Mouse (Mus musculus) ovary, adult 18-20 months (tissue): ENCODE results near the gene Gpr19.

Source experiments
- DNase-seq: peaks from one replicate; pipeline ENCODE4 v3.0.0; 2022; ENCODE audit warnings: low spot score, mixed read lengths

Gpr19 gene

DNA sequence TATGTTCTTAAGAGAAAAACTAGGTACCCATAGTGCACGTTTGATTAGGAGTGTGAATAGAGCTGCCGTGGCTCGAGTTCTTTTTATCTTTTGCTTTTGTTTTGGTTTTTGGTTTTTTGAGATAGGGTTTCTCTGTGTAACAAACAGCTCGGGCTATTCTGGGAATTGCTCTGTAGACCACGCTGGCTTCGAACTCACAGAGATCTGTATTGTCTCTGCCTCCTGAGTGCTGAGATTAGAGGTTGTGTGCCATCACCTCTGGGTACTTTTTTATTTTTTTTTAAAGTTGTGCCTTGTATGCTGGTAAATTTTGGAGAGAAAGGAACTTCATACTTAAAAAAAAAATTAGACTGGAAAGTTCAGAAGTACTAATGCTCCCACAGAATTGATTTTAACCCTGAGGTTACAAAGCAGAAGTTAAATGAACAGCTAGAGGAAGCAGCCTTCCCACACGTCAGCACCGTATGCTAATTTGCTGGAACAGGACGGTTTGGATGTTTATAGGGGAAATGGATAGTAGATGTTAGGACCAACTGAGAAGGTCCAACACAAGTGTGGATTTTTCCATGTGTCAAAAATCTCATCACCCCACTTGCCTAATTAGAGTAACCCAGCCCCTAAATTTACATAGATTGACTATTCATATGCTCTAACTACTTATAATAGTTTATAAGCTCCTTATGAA is 24.3 kb upstream of the Gpr19 start:
- DNase-seq = no peak

DNA sequence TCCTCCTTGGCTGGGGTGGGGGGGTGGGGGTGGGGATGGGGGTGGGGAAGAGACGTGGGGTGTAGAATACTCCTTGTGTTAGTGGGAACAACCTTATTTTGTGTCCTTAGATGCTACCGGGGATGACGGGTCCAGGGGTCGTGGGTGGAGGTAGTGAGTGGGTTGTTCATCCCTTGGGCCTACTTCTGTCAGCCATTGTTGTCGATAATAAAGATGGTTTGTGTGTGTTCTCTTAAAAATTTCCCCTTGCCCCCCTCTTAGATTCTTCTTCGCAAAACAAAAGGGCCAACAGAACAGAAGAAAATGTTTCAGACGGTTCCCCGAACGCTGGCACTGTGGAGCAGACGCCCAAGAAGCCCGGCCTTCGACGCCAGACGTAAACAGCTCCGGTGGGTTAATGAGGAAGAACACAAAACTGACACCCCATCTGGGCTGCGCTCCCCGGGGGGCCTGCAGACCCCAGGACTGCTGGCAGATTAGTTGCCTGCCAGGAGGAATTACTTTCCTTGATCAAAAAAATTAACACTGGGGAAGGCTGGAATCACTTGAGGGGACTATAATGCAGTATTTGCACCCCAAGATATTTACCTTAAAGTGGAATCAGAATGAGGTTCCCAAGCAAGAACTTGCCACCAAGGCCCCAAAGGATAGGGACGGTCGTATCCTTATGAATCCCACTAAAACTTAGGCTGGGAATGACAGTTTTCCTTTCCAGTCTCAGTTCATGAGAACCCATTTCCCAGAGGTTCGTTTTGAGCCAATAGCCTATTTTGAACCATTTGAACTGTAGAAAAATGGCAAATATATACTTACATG is 23.5 kb upstream of the Gpr19 start:
- DNase-seq = no peak

DNA sequence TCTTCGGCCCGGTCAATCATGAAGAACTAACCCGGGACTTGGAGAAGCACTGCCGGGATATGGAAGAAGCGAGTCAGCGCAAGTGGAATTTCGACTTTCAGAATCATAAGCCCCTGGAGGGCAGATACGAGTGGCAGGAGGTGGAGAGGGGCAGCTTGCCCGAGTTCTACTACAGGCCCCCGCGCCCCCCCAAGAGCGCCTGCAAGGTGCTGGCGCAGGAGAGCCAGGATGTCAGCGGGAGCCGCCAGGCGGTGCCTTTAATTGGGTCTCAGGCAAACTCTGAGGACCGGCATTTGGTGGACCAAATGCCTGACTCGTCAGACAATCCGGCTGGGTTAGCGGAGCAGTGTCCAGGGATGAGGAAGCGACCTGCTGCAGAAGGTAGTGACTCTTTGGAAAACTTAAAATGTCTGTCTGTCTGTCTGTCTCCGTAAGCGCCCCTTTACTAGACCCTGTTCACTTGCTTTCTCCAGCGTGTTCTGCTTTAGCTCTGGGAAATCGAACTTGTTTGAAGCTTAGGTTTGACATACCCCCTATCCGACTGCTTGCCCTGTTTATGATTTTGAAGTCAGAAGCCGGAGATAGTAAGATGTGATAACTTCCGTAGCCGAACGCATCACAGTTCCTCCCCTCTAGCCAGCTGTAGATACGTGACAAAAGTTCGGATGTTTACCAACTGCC is 22.8 kb upstream of the Gpr19 start:
- no peak for DNase-seq

DNA sequence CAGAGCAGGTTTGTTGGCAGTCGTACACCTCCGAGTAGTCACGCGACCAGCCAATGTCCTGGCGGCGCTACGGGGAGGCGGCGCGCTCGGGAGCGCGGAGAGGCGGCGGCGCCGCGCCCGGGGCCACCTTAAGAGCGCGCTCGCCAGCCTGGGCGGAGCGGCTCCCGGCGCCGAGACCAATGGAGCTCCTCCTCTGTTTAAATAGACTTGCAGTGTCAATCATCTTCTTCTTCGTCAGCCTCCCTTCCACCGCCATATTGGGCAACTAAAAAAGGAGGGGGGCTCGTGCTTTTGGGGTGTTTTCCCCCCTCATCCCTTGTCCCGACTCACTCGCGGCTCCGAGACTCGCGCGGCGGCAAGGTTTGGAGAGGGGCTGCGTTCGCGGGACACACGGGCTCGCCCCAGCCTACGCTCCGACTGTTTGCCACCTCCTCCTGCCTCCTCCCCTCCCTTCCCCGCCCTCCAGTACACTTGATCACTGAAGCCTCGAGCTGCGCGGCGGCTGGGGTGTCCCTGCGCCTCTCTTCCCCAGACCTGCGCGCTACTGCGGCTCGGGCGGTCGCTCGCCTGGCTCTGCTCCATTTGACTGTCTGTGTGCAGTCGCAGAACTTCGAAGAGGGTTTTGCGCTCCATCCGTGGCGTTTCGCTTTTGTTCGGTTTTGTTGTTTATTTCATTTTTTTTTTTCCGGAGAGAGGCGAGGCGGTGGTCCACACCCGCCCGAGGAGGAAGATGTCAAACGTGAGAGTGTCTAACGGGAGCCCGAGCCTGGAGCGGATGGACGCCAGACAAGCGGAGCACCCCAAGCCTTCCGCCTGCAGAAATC is 22.0 kb upstream of the Gpr19 start, which contains the start of gene Cdkn1b:
TSS of gene Cdkn1b (plus strand) at position 212 of the 824 bp plus-strand sequence.
- peak; percentile 89 for DNase-seq

DNA sequence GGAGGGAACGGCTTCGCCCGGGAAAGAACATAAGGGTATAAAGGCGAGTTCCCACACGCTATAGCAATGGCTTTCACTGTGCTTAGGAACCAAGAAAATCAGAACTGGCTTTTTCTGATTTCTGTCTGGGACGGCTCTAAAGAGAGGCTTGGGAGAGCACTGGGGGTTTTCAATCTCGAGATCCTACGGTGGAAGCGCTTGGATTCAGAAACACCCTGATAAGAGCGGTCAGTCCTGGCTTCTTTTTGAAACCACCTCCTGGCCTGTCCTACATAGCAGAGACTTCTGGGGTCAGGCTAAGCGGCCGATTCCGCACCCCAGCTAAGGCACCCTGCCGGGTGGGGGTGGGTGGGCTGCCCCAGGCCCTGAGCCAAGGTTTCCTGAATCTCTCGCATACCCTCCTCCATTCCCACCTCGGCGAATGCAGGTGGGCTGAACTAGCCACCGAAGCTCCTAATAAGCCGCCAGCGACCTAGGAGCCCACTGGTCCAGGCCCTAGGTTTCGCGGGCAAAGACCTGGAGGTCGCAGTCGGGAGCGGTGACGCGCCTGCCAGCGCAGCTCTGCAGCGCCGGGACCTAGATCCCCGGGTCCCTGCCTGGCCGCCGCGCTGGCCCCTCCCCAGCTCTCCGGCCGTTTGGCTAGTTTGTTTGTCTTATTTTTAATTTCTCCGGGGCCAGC is 21.3 kb upstream of the Gpr19 start:
- DNase-seq = no peak

DNA sequence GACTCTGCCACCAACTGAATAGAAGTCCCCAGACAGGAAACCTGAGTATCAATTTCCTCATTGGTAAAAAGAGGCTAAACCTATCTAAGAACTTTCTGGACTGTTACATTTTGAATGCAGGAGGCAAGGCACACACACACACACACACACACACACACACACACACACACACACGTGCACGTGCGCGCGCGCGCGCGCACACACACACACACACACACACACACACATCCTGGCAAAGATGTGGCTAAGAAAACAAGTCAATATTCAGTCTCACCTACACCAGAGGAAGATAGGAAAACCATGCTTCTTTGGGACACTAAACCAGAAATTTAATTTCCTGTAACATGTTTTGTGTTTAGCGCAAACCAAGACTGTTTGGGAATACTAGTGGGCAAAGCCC is 20.4 kb upstream of the Gpr19 start:
- no peak for DNase-seq

DNA sequence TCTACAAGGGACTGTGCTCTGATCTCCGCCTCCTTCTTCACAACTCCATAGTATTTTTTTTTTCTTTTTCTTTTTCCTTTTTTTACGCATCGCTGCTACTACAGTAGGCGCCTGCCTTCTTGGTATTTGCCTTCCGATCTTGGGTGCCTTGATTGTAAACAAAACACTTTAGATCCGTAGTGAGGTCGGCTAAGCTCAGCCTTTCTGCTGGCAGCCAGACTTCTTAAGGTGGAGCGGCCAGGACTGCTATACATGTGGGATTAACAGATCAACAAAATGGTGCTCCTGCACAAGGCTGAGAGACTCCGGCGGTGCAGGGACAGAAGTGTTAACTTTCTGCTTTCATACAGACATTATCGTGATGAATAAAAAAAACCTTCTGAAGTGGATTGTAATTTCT is 18.7 kb upstream of the Gpr19 start:
- peak; percentile 57 for DNase-seq

DNA sequence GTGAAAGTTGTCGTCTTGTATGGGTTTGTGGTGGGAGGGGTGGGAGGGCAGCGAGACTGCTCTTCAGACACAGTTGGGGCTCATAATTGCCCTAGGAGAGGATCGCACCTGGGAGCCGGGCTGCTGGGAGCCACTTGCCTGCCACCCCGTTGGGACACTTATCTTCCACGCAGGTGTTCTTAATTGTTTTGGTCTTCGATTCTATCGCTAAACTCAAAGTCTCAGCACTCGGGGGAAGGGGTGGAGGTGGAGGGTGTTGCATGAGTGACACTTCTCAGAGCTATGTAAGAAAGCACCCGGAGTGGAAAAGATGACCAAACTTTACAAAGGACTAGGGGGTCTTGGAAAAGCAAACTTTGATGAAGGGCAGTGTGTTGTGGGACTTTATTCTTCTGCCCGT is 18.3 kb upstream of the Gpr19 start:
- no peak for DNase-seq

DNA sequence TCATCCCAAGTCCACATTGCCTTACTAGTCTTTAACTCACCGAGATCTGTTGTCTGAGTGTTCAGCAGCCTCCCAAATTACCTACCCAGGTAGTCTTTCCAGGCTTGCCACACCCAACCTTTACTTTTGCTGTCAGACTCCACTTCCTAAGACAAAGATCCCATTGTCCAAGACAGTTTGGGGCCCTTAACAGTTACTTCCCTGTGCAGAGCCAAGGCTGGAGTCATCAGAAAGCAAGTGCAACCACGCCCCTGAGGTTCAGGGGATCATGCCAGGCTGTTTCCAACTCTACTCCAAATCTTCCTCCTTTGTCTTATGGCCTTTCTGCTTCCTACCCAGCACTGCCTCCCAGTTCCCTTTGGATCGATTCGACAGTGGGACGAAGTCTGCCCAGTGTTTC is 16.1 kb upstream of the Gpr19 start:
- DNase-seq = no peak

DNA sequence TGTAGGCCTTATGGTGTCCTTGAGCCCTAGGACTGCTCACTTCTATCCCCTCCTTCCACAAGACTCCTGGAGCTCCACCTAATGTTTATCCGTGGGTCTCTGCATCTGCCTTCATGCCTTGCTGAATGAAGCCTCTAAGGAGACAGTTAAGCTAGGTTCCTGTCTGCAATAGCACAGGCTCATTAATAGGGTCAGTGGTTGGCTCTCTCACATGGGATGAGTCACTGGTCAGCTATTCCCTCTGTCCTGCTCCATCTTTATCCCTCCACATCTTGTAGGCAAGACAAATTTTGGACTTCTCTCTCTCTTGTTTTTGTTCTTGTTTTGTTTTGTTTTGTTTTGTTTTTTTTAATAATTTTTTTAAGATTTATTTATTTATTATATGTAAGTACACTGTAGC is 7.4 kb upstream of the Gpr19 start:
- DNase-seq = no peak

DNA sequence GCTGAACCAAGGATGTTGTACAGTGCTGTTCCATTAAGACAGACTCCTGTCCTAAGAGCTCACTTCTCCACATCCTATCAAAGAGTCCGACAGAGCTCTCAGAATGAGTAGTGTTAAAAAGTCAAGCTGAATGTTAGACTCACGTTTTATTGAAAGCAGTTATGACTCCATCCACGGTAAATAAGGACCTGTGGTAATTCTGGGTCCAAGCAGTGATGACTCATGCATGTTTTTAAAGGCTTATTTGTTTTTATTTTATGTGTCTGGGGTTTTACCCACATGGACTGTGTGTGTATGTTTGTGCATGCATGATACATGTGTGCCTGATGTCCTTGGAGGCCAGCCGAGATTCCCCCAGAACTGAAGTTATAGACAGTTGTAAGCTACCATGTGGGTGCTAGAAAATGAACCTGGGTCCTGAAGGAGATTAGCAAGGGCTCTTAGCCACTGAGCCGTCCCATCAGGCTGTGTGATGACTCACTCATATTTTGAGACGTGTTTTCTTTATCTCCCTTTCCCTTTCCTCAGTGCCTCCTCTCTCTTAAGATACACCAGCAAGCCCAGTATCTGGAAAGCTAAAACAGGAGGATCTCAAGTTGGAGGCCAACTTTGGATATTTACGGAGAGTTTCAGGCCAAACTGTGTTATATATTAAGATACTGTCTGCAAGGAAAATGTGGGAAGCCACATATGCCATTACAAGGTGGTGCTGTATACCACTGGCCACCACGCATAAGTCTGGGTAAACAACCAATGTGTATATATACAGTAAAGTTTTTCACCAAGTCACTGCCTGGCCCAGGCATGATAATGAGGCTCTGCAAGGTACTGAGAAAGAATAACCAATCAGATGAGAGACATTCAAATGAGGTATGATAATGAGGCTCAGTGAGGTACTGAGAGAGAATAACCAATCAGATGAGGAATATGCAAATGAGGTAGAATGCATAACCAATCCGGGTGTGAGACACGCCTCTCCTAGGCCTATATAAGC is 5.8 kb upstream of the Gpr19 start:
- no peak for DNase-seq

DNA sequence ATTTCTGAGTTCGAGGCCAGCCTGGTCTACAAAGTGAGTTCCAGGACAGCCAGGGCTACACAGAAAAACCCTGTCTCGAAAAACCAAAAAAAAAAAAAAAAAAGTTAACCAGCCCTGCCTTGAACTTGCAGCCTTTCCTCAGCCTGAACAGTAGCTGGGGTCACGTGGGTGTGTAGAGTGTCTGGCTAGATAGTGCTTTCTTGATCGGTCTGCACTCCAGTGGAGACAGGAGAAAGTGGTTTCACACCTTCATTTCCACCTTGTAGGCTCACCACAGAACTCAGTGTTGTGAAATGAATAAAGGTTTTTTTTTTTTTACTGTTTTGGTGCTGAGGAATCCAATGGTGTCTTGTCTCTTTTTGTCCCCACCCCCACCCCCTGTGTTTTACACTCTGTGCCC is 5.0 kb upstream of the Gpr19 start:
- no peak for DNase-seq

DNA sequence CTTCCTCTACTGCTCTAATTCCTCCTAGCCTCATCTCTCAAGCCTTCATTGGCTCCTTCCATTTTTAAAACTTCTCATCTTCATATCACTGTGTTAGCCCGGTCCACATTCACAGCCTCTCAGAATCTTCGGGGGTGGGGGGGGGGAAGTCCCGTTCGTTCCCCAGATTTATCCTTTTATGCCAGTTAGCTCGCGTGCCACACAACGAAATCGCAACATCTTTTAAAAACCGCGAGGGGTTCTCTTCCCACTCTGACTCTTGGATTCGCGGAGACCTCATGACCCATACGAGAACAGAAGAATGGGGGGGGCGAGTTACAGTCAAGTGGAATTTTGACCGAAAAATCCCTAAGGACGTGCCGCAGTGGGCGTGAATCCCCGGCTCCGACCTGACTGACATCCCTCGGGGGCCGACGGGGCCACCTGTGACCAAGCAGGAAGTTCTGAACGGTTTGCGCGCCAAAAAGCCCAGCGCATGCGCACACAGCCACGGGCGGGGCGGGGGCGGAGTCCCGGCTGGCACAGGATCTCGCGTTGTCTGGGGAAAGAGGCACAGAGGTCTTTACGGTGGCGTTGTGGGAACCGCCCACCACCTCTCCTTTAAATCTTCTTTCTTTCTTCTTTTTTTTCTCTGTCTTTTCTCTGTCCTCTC is 809 bp downstream of the Gpr19 start:
- peak; percentile 90 for DNase-seq

DNA sequence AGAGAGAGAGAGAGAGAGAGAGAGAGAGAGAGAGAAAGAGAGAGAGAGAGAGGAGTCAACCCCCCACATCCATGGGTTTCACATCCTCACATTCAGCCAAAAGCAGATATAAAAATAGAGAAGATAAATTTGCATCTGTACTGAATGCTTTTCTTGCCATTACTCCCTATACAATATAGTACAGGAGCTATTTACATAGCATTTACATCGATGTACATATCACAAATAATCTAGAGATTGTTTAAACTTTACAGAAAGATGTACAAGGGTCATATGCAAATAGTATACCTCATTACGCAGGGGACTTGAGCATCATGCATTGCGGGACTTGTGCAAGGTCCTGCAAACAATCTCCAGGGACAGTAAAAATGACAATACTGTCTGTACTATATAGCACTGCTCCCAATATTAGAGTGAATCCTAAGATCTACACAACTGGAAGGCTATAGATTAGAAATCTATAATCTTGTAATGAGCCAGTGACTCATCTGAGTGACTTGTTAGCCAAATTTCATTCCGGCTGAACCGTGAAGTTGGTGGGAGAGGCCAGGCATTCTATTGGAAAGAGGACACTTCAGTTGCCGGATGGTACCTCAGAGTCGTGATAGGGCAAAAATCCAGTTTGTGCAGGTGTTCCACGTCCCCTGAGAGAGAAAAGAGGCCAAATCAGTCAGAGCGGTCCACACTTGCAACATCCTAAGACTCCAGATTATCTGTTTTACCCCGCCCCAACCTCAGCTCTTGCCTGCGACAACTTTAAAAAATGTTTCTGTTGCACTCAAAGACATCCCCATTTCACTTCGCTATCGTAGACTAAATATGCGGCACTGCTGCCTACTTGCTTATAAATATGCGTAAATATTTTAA is 1.6 kb downstream of the Gpr19 start:
- DNase-seq = no peak

DNA sequence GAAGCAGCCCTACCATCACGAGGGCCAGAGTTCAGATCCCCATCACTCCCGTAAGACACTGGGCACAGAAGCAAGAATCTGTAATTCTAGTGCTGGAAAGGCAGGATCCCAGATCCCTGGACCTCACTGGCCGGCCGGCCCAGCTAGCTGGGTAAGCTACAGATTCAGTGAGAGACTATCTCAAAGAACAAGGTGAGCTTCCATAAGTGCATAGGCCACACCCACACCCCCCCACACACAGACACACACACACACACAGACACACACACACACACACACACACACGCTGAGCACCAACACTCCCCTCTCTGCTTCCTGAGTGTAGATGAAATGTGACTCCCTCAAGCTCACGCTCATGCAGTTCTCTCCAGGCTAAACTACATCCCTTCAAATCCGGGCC is 7.9 kb downstream of the Gpr19 start:
- no peak for DNase-seq

DNA sequence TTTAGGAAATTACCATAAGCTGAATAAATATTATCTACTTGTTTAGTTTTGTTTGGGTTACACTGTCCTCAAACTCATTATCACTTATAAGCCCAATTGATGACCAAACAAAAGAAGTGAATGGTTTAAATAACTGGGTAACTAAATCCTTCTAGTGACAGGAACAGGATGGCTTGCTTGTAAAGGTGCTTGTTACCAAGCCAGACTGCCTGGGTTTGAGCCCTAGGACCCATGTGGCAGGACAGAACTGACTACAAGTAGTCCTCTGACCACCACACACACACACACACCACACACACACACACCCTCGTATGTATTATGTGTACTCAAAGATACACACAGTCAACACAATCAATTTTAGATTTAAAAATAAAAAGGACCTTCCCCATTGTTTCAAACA is 8.6 kb downstream of the Gpr19 start:
- no peak for DNase-seq

DNA sequence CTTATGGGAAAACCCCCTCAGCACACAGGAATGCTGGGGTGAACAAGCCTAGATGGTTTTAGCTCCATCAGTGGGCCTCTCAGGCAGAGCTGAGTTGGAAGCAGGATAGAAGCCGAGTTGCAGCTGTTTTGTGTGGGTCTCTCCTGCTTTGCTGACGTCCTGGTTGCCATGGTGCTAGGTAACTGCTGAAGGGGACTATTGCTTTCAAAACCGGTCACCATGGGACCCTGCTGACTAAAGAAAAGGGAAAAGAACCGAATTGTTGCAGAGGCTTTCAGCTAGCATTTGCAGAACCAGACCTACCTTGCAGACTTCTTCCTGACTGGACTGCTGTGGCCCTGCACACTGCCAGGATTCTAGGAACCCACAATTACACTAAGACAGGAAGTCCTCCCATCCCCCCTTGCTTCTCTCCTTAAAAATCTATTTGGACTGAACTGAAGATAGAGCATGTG is 9.8 kb downstream of the Gpr19 start:
- no peak for DNase-seq

DNA sequence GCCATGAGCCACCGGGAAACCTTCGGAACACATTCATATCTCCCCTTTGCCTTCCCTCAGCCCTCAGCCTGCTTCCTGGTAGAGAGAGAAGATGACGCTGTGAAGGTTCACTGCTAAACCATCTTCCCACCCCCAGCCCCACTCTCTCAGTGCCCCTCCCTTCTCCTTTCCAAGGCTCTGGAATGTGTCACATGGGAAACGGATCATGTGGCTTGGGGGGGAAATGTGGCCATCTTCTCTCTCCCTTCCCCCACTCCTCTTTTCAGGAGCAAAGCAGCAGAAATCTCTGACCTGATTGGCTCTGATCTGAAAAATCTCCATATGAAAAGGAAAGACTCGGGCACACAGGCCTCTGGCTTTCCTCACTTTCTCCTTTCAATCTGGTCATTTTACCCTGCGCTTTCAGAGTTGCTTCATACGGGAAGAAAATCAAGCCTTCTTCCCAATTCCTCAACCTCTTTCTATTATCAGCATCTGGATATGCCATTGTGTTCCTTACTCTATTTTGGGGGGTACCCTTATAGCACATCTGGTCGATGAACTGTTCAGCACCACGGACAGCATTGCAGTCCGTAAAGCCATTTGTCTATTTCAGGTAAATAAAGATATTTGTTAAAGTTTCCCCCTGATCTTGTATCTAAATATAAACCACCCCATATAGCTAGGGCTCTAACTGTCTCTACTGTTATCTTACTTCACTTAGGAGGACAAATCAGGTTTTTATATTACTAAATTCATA is 10.5 kb downstream of the Gpr19 start:
- no peak for DNase-seq
